Mouse (Mus musculus): ENCODE results near the gene Edem3. TPM values are rescaled to one million over a fixed set of nuclear protein-coding genes. Genes with fewer than 3 reads are reported as not detected.
"Not testable (repeated sequence)": the region's sequence is repeated elsewhere in the genome, so short reads cannot be mapped to it uniquely, and the experiment has no call there.

The Edem3 gene
- polyA plus RNA-seq, 1 experiment from 2014 or later = 5.6 TPM

- Histone ChIP-seq H3K4me1 (replicated peaks) (no peaks in the 10 kb centered on the region), H3K36me3 (replicated peaks) (no peaks in the 10 kb centered on the region), H3K4me3 (replicated peaks) (no peak overlapping the region), H3K4me2 (no peak overlapping the region), H3K9me3 (replicated peaks) (no peaks in the 10 kb centered on the region), H3K9ac (no peak overlapping the region), H3K27me3 (no peaks in the 10 kb centered on the region), H3K27ac (replicated peaks) (no peak overlapping the region)
- ATAC-seq (ENCODE audit: insufficient read depth) = no peak
- WGBS (ENCODE audit: insufficient replicate concordance) = 79% methylated on average over 5 of the region's 5 CpGs
Observed at GRCm38 (mm10) chr1:151717624-151718023, 37.5 kb upstream of the Edem3 start.

GRCm38 (mm10) chr1:151718575-151718974 is 36.6 kb upstream of the Edem3 start:
- Histone ChIP-seq H3K4me3 (replicated peaks) (no peak overlapping the region), H3K27me3 (no peaks in the 10 kb centered on the region), H3K27ac (replicated peaks) (no peak overlapping the region), H3K36me3 (replicated peaks) (no peaks in the 10 kb centered on the region), H3K9me3 (replicated peaks) (no peaks in the 10 kb centered on the region), H3K4me2 (no peak overlapping the region), H3K4me1 (replicated peaks) (no peaks in the 10 kb centered on the region), H3K9ac (no peak overlapping the region)
- no peak for ATAC-seq (ENCODE audit: insufficient read depth)
- 28% methylated on average over 8 of the region's 8 CpGs for WGBS (ENCODE audit: insufficient replicate concordance)

GRCm38 (mm10) chr1:151719911-151720310 is 35.3 kb upstream of the Edem3 start:
- Histone ChIP-seq H3K4me3 (replicated peaks) (no peak overlapping the region), H3K9me3 (replicated peaks) (no peaks in the 10 kb centered on the region), H3K36me3 (replicated peaks) (no peaks in the 10 kb centered on the region), H3K27ac (replicated peaks) (no peak overlapping the region), H3K27me3 (no peaks in the 10 kb centered on the region), H3K4me2 (no peak overlapping the region), H3K4me1 (replicated peaks) (no peaks in the 10 kb centered on the region), H3K9ac (no peak overlapping the region)
- no peak for ATAC-seq (ENCODE audit: insufficient read depth)
- WGBS (ENCODE audit: insufficient replicate concordance) = 70% methylated on average over 5 of the region's 5 CpGs

GRCm38 (mm10) chr1:151720566-151720965 is 34.6 kb upstream of the Edem3 start:
- 83% methylated on average over 2 of the region's 2 CpGs for WGBS (ENCODE audit: insufficient replicate concordance)
- Histone ChIP-seq H3K4me1 (replicated peaks) (no peaks in the 10 kb centered on the region), H3K27me3 (no peaks in the 10 kb centered on the region), H3K9ac (no peak overlapping the region), H3K36me3 (replicated peaks) (no peaks in the 10 kb centered on the region), H3K4me3 (replicated peaks) (no peak overlapping the region), H3K27ac (replicated peaks) (no peak overlapping the region), H3K4me2 (no peak overlapping the region), H3K9me3 (replicated peaks) (no peaks in the 10 kb centered on the region)
- no peak for ATAC-seq (ENCODE audit: insufficient read depth)

GRCm38 (mm10) chr1:151721357-151721983 is 33.7 kb upstream of the Edem3 start:
- 68% methylated on average over 10 of the region's 10 CpGs for WGBS (ENCODE audit: insufficient replicate concordance)
- no peaks in the 10 kb centered on the region for H3K9me3 ChIP-seq (replicated peaks)
- H3K9ac ChIP-seq = no peak overlapping the region
- H3K27ac ChIP-seq (replicated peaks) = no peak overlapping the region
- no peak for ATAC-seq (ENCODE audit: insufficient read depth)
- no peak overlapping the region for H3K4me2 ChIP-seq
- H3K36me3 ChIP-seq (replicated peaks) = no peaks in the 10 kb centered on the region
- no peak overlapping the region for H3K4me3 ChIP-seq (replicated peaks)
- H3K4me1 ChIP-seq (replicated peaks) = no peaks in the 10 kb centered on the region; the same call in 1 of the 2 replicates
- H3K27me3 ChIP-seq = no peaks in the 10 kb centered on the region

GRCm38 (mm10) chr1:151723771-151724170 is 31.4 kb upstream of the Edem3 start:
- Histone ChIP-seq H3K9ac (no peak overlapping the region), H3K4me2 (no peak overlapping the region), H3K36me3 (replicated peaks) (no peaks in the 10 kb centered on the region), H3K9me3 (replicated peaks) (no peaks in the 10 kb centered on the region), H3K27ac (replicated peaks) (no peak overlapping the region), H3K4me3 (replicated peaks) (no peak overlapping the region), H3K27me3 (no peaks in the 10 kb centered on the region), H3K4me1 (replicated peaks) (no peaks in the 10 kb centered on the region; the same call in 1 of the 2 replicates)
- 67% methylated on average over 4 of the region's 4 CpGs for WGBS (ENCODE audit: insufficient replicate concordance)
- no peak for ATAC-seq (ENCODE audit: insufficient read depth)

GRCm38 (mm10) chr1:151725590-151725989 is 29.6 kb upstream of the Edem3 start:
- H3K27me3 ChIP-seq = no peaks in the 10 kb centered on the region
- H3K4me2 ChIP-seq = no peak overlapping the region
- no peak for ATAC-seq (ENCODE audit: insufficient read depth)
- H3K4me1 ChIP-seq (replicated peaks) = no peaks in the 10 kb centered on the region; the same call in 1 of the 2 replicates
- H3K27ac ChIP-seq (replicated peaks) = no peak overlapping the region
- WGBS (ENCODE audit: insufficient replicate concordance) = 18% methylated on average over 2 of the region's 2 CpGs
- no peak overlapping the region for H3K4me3 ChIP-seq (replicated peaks)
- no peak overlapping the region for H3K9ac ChIP-seq
- H3K9me3 ChIP-seq (replicated peaks) = no peaks in the 10 kb centered on the region
- no peaks in the 10 kb centered on the region for H3K36me3 ChIP-seq (replicated peaks)

GRCm38 (mm10) chr1:151726358-151726757 is 28.8 kb upstream of the Edem3 start:
- Histone ChIP-seq H3K4me1 (replicated peaks) (no peaks in the 10 kb centered on the region; the same call in 1 of the 2 replicates), H3K27me3 (no peaks in the 10 kb centered on the region), H3K9me3 (replicated peaks) (no peaks in the 10 kb centered on the region), H3K4me2 (no peak overlapping the region), H3K36me3 (replicated peaks) (no peaks in the 10 kb centered on the region), H3K9ac (no peak overlapping the region), H3K27ac (replicated peaks) (no peak overlapping the region), H3K4me3 (replicated peaks) (no peak overlapping the region)
- ATAC-seq (ENCODE audit: insufficient read depth) = no peak
- 83% methylated on average over 6 of the region's 6 CpGs for WGBS (ENCODE audit: insufficient replicate concordance)

GRCm38 (mm10) chr1:151728141-151728540 is 27.0 kb upstream of the Edem3 start:
- H3K36me3 ChIP-seq (replicated peaks) = no peaks in the 10 kb centered on the region
- no peak for ATAC-seq (ENCODE audit: insufficient read depth)
- H3K4me1 ChIP-seq (replicated peaks) = no peaks in the 10 kb centered on the region; the same call in 1 of the 2 replicates
- no peak overlapping the region for H3K27ac ChIP-seq (replicated peaks)
- H3K9me3 ChIP-seq (replicated peaks) = no peaks in the 10 kb centered on the region
- no peak overlapping the region for H3K4me3 ChIP-seq (replicated peaks)
- WGBS (ENCODE audit: insufficient replicate concordance) = 33% methylated on average over 4 of the region's 4 CpGs
- no peak overlapping the region for H3K4me2 ChIP-seq
- H3K27me3 ChIP-seq = no peaks in the 10 kb centered on the region
- no peak overlapping the region for H3K9ac ChIP-seq

- no peak overlapping the region for H3K4me2 ChIP-seq
- 69% methylated on average over 2 of the region's 2 CpGs for WGBS (ENCODE audit: insufficient replicate concordance)
- peaks cover 16% of the 10 kb centered on the region for H3K4me1 ChIP-seq (replicated peaks)
- no peaks in the 10 kb centered on the region for H3K9me3 ChIP-seq (replicated peaks)
- H3K27me3 ChIP-seq = no peaks in the 10 kb centered on the region
- no peak overlapping the region for H3K4me3 ChIP-seq (replicated peaks)
- no peak for ATAC-seq (ENCODE audit: insufficient read depth)
- no peak overlapping the region for H3K27ac ChIP-seq (replicated peaks)
- H3K9ac ChIP-seq = no peak overlapping the region
- H3K36me3 ChIP-seq (replicated peaks) = no peaks in the 10 kb centered on the region
Observed at GRCm38 (mm10) chr1:151737146-151737545, 18.0 kb upstream of the Edem3 start.

- H3K27ac ChIP-seq (replicated peaks) = no peak overlapping the region
- H3K36me3 ChIP-seq (replicated peaks) = no peaks in the 10 kb centered on the region
- peaks cover 17% of the 10 kb centered on the region for H3K4me1 ChIP-seq (replicated peaks)
- no peaks in the 10 kb centered on the region for H3K9me3 ChIP-seq (replicated peaks)
- WGBS (ENCODE audit: insufficient replicate concordance) = 22% methylated on average over 7 of the region's 7 CpGs
- no peak overlapping the region for H3K9ac ChIP-seq
- H3K27me3 ChIP-seq = no peaks in the 10 kb centered on the region
- peak; percentile 94 for ATAC-seq (ENCODE audit: insufficient read depth)
- no peak overlapping the region for H3K4me3 ChIP-seq (replicated peaks)
- peak overlapping the region; percentile 40 for H3K4me2 ChIP-seq
Observed at GRCm38 (mm10) chr1:151741199-151741621, 14.0 kb upstream of the Edem3 start.

- H3K9ac ChIP-seq; H3K27me3 ChIP-seq; H3K4me3 ChIP-seq (replicated peaks); ATAC-seq (ENCODE audit: insufficient read depth); H3K4me2 ChIP-seq; H3K27ac ChIP-seq (replicated peaks); H3K9me3 ChIP-seq (replicated peaks); H3K36me3 ChIP-seq (replicated peaks): not testable (repeated sequence)
- WGBS (ENCODE audit: insufficient replicate concordance) = 75% methylated on average over 2 of the region's 2 CpGs
- H3K4me1 ChIP-seq (replicated peaks) = peaks cover 19% of the 10 kb centered on the region
Observed at GRCm38 (mm10) chr1:151749894-151750293, 5.3 kb upstream of the Edem3 start.

Measured in liver, embryonic 15.5 days (tissue).